Mouse (Mus musculus): Measurements from ENCODE around the gene Map3k4. TPM values are rescaled to one million over a fixed set of nuclear protein-coding genes. Genes with fewer than 3 reads are reported as not detected.

The Map3k4 gene
- polyA plus RNA-seq (2012; rRNA removed) = 17.6 and 26.2 TPM in 2 replicates

DNA sequence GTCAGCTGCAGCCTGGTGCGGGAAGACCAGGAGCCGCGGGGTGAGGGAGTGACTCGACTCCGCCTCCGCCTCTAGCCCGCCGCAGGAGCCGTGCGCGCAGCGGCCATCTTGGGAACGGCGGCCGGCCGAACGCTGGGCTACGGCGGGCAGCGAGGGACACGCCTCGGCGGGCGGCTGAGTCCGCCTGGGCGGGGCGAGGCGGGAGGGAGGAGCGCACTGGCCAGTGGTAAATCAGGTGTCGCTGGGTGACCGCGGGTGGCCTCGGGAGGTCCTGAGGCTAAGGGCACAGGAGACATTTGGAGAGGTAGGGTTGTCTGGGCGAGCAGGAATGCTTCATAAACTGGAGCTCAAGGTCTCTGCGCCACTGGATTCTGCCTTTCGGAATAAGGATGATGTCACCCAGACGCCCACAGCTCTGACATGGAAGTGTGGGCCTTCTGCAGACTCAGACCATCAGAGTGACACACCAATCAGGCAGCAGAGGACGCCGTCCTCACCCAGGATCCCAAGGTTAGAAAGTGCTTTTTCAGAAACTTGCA, at the start of gene Map3k4:
TSS of gene Map3k4 (minus strand) at position 134 of the 539 bp plus-strand sequence.
- TF ChIP-seq CTCF (conservative IDR thresholded peaks at IDR 0.05; ENCODE audit: insufficient read depth, insufficient read length, low read depth, low read length) (0 out of 2 replicates have a peak, but pooled peaks have one; percentile 13), POLR2A (IDR thresholded peaks at IDR 0.05; ENCODE audit: low read depth, low read length) (no peak)
- peak; percentile 97 for DNase-seq
- Histone ChIP-seq H3K4me1 (ENCODE audit: control insufficient read depth, insufficient read depth, low read length) (peaks cover 6% of the 10 kb centered on the region; the same call in 1 of the 2 replicates), H3K36me3 (ENCODE audit: control insufficient read depth, insufficient read depth, low read length) (no peaks in the 10 kb centered on the region), H3K27ac (ENCODE audit: insufficient read depth, low read depth, low read length) (peak within 1 kb of the TSS; percentile 73), H3K4me3 (ENCODE audit: insufficient read depth, low read depth, low read length) (peak within 1 kb of the TSS; percentile 90), H3K27me3 (replicated peaks; ENCODE audit: control insufficient read depth, insufficient read depth, low read length) (no peaks in the 10 kb centered on the region)
- under 1% methylated on average over 39 of the region's 39 CpGs for whole genome bisulfite sequencing

GRCm38 (mm10) chr17:12367373-12367930, 48.9 kb upstream of the Map3k4 start:
- no peaks in the 10 kb centered on the region for H3K36me3 ChIP-seq (ENCODE audit: control insufficient read depth, insufficient read depth, low read length)
- no peak overlapping the region for H3K4me3 ChIP-seq (ENCODE audit: insufficient read depth, low read depth, low read length)
- H3K27me3 ChIP-seq (replicated peaks; ENCODE audit: control insufficient read depth, insufficient read depth, low read length) = no peaks in the 10 kb centered on the region
- no peaks in the 10 kb centered on the region; the same call in 1 of the 2 replicates for H3K4me1 ChIP-seq (ENCODE audit: control insufficient read depth, insufficient read depth, low read length)
- H3K27ac ChIP-seq (ENCODE audit: insufficient read depth, low read depth, low read length) = no peak overlapping the region
- no peak for TF ChIP-seq POLR2A (IDR thresholded peaks at IDR 0.05; ENCODE audit: low read depth, low read length)
- peak; percentile 84 for TF ChIP-seq CTCF (conservative IDR thresholded peaks at IDR 0.05; ENCODE audit: insufficient read depth, insufficient read length, low read depth, low read length)
- DNase-seq = peak; percentile 83
- 40% methylated on average over 5 of the region's 5 CpGs for WGBS

GRCm38 (mm10) chr17:12364426-12364735, 45.8 kb upstream of the Map3k4 start:
- no peak for TF ChIP-seq POLR2A (IDR thresholded peaks at IDR 0.05; ENCODE audit: low read depth, low read length)
- TF ChIP-seq CTCF (conservative IDR thresholded peaks at IDR 0.05; ENCODE audit: insufficient read depth, insufficient read length, low read depth, low read length) = no peak
- Histone ChIP-seq H3K27ac (ENCODE audit: insufficient read depth, low read depth, low read length) (no peak overlapping the region), H3K4me3 (ENCODE audit: insufficient read depth, low read depth, low read length) (no peak overlapping the region), H3K36me3 (ENCODE audit: control insufficient read depth, insufficient read depth, low read length) (no peaks in the 10 kb centered on the region), H3K4me1 (ENCODE audit: control insufficient read depth, insufficient read depth, low read length) (no peaks in the 10 kb centered on the region; the same call in 1 of the 2 replicates), H3K27me3 (replicated peaks; ENCODE audit: control insufficient read depth, insufficient read depth, low read length) (no peaks in the 10 kb centered on the region)
- 75% methylated on average over 8 of the region's 8 CpGs for WGBS
- no peak for DNase-seq

DNA sequence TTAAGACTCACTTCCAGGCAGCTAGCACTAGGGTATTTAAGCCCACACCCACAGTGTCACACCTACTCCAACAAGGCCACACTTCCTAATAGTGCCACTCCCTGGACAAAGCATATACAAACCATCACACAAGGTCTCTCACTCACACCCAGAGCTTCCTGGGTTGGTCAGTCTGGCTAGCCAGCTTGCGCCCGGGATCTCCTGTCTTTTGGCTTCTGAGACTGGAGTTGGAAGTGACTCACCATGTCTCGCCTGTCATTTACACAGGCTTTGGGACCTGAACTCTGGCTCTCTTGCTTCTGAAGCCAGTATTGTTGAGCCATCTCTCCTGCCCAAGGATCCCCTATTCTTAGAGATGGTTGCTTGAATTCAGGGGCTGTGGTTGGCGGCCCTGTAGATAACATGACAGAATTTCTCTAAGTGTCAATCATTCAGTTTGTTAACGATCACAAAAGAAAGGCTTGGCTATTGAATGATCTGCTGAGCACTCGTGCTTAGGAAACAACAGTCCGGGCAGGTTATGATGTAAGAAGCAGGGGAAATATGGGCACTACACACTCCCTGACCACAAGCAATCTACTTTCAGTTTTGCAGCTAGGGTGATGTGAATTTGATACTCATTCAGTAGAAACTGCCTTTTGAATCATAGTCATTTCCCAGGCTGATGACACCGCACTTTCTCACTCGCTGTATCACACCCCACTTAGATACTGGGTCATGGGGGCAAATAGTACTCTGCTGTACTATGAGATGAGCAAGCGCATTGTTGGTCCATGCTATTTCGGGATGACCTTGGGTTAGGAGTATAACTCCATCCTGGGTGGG, 45.2 kb upstream of the Map3k4 start:
- Histone ChIP-seq H3K4me1 (ENCODE audit: control insufficient read depth, insufficient read depth, low read length) (no peaks in the 10 kb centered on the region), H3K27ac (ENCODE audit: insufficient read depth, low read depth, low read length) (no peak overlapping the region), H3K36me3 (ENCODE audit: control insufficient read depth, insufficient read depth, low read length) (no peaks in the 10 kb centered on the region), H3K4me3 (ENCODE audit: insufficient read depth, low read depth, low read length) (no peak overlapping the region), H3K27me3 (replicated peaks; ENCODE audit: control insufficient read depth, insufficient read depth, low read length) (no peaks in the 10 kb centered on the region)
- TF ChIP-seq CTCF (conservative IDR thresholded peaks at IDR 0.05; ENCODE audit: insufficient read depth, insufficient read length, low read depth, low read length) (no peak), POLR2A (IDR thresholded peaks at IDR 0.05; ENCODE audit: low read depth, low read length) (no peak)
- WGBS = 86% methylated on average over 11 of the region's 11 CpGs
- no peak for DNase-seq

DNA sequence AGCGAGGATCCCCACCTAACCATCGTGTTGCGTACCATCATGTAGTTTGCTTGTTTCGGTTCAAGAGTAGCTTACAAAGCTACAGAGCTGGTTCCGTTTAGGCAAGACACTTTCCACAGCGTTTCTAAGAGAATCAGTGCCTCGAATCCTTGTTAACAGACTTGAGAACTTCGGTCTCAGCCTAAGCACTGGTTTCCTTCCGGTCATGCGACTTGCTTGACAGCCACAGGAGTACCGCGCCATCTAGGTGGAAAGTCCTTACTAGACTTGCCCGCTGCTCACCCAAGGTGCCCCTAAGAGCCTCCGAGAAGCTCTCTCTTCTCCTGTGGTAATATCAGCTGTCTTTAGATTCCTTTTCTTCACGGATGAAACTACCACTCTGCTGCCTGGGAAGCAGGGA, 41.3 kb upstream of the Map3k4 start:
- no peak overlapping the region for H3K4me3 ChIP-seq (ENCODE audit: insufficient read depth, low read depth, low read length)
- TF ChIP-seq POLR2A (IDR thresholded peaks at IDR 0.05; ENCODE audit: low read depth, low read length) = no peak
- TF ChIP-seq CTCF (conservative IDR thresholded peaks at IDR 0.05; ENCODE audit: insufficient read depth, insufficient read length, low read depth, low read length) = no peak
- 84% methylated on average over 15 of the region's 15 CpGs for WGBS
- no peak for DNase-seq
- H3K27me3 ChIP-seq (replicated peaks; ENCODE audit: control insufficient read depth, insufficient read depth, low read length) = no peaks in the 10 kb centered on the region
- no peak overlapping the region for H3K27ac ChIP-seq (ENCODE audit: insufficient read depth, low read depth, low read length)
- no peaks in the 10 kb centered on the region for H3K36me3 ChIP-seq (ENCODE audit: control insufficient read depth, insufficient read depth, low read length)
- no peaks in the 10 kb centered on the region for H3K4me1 ChIP-seq (ENCODE audit: control insufficient read depth, insufficient read depth, low read length)

- Histone ChIP-seq H3K4me3 (ENCODE audit: insufficient read depth, low read depth, low read length) (no peak overlapping the region), H3K4me1 (ENCODE audit: control insufficient read depth, insufficient read depth, low read length) (no peaks in the 10 kb centered on the region), H3K27me3 (replicated peaks; ENCODE audit: control insufficient read depth, insufficient read depth, low read length) (no peaks in the 10 kb centered on the region), H3K36me3 (ENCODE audit: control insufficient read depth, insufficient read depth, low read length) (no peaks in the 10 kb centered on the region), H3K27ac (ENCODE audit: insufficient read depth, low read depth, low read length) (no peak overlapping the region)
- TF ChIP-seq POLR2A (IDR thresholded peaks at IDR 0.05; ENCODE audit: low read depth, low read length) (no peak), CTCF (conservative IDR thresholded peaks at IDR 0.05; ENCODE audit: insufficient read depth, insufficient read length, low read depth, low read length) (no peak)
- 40% methylated on average over 1 of the region's 1 CpGs for WGBS
- no peak for DNase-seq
These were observed 34.2 kb upstream of the Map3k4 start for GRCm38 (mm10) chr17:12352781-12353180.

- TF ChIP-seq POLR2A (IDR thresholded peaks at IDR 0.05; ENCODE audit: low read depth, low read length) (no peak), CTCF (conservative IDR thresholded peaks at IDR 0.05; ENCODE audit: insufficient read depth, insufficient read length, low read depth, low read length) (no peak)
- no peak for DNase-seq
- Histone ChIP-seq H3K4me3 (ENCODE audit: insufficient read depth, low read depth, low read length) (no peak overlapping the region), H3K27ac (ENCODE audit: insufficient read depth, low read depth, low read length) (no peak overlapping the region), H3K36me3 (ENCODE audit: control insufficient read depth, insufficient read depth, low read length) (no peaks in the 10 kb centered on the region), H3K27me3 (replicated peaks; ENCODE audit: control insufficient read depth, insufficient read depth, low read length) (no peaks in the 10 kb centered on the region), H3K4me1 (ENCODE audit: control insufficient read depth, insufficient read depth, low read length) (no peaks in the 10 kb centered on the region)
- 84% methylated on average over 6 of the region's 6 CpGs for WGBS
These were observed 33.0 kb upstream of the Map3k4 start for GRCm38 (mm10) chr17:12351564-12351963.
